Mouse (Mus musculus) left cerebral cortex, postnatal 36 days (tissue): ENCODE measurements at regions not wholly inside any gene's neighbourhood (a gene's known extent, or its start where the extent isn't known, plus 50 kb on each side); places are given as distances from the start of the nearest gene placed in this dataset.

Experiments
- DNase-seq, 2 experiments: peaks; one replicate each; pipeline ENCODE4 v3.0.0; 2021 to 2022; ENCODE audit warnings: low spot score in 2 of 2, mixed read lengths in 1 of 2
- intact Hi-C: fragments of 180-260 bp; cut with DNase I; formaldehyde crosslinking; loops from one replicate; pipeline ENCODE4 v1.15.1; 2025

DNA sequence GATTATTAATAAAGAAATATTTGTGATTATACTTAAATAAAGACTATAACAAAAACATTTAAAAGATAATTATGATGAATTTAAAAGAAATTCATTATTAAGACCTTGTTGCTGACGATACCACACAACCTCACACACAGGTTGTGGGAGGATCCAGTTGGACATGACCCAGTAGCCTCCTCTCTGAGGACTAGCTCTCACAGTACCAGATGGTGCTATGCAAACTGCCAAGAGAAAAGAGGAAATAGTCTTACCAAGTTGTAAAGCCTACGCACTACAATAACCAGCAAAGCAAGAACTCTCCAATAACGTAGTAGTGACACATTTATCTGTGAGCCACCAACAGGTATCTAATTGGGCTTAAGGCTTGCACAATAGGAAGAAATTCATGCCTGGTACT, 379.7 kb upstream of the Map3k7 start:
- peak in 1 of 2 experiments; percentile 14 for DNase-seq
- intact Hi-C loops = no loop called here

DNA sequence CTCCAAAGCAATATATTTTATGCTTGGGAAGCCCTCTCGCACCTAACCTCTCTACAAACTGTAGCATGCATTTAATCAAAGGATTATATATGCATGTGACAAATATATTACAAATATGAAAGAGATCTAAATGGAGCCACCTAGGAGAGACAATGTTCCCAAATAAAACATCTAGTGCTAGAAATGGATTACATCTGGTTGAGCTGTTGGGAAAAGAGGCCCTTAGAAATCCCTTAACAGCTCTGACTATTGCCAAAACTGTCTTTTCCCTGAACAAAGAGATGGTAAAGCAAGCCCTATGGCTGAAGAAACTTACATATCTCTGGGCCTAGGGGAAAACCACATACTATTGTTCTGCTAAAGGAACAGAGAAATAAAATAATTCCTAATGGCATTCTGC, 369.8 kb upstream of the Map3k7 start:
- DNase-seq = no peak
- intact Hi-C loops = no loop called here

DNA sequence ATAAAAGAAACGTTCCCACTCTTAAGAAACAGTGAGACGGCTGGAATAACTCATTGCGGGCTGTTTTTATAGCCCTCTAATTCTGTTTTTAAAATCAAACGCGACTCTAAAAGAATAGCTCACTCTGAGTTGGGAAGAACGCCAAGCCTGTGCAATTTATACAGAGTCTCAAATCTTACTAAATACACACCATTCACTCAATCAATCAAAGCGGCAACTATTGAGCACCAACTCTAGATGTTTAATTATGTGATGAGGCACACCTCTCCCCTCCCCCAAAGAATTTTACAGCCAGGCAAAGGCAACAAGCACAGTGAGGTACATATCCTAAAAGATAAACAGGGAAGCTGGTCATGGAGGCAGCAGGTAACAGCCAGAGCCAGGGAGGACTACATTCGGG, 362.4 kb upstream of the Map3k7 start:
- DNase-seq = no peak
- intact Hi-C loops = no loop called here

DNA sequence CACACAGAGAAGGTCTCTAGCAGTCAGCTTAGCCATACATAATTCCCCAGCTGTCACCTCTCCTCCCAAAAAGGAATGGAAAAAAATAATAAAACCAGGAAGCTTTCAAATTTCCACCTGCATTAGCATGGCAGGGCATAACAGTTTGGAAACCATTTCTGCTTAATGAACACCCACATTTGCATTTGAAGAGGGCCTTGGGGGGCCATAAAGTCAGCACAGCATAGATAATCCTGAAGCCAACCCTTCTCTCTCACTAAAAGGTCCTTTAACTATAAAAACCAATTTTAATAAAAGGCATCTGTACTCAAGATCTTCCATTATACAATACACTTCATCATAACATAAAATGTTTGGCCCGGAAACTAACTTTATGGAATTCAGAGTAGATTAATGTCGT, 360.1 kb upstream of the Map3k7 start:
- intact Hi-C loops = no loop called here
- DNase-seq = no peak

DNA sequence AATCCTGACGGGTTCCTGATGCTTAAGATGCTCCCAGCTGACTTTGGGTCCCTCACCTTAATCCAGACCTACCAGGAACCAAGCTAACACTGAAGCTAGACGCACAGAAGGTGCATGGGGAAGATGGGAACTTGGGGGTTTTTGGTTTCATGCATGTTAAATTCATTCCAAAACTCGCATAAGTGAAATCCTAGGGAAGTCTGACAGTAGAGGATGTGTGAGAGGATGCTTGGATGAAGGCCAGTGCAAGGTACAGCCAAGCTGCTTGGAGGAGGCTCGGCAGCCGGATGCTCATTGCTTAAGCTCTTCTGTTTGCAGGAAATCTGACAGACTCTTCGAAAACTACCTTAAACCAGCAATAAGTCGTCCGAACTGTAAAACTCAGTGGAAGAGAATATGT, 355.1 kb upstream of the Map3k7 start:
- intact Hi-C loops = no loop called here

DNA sequence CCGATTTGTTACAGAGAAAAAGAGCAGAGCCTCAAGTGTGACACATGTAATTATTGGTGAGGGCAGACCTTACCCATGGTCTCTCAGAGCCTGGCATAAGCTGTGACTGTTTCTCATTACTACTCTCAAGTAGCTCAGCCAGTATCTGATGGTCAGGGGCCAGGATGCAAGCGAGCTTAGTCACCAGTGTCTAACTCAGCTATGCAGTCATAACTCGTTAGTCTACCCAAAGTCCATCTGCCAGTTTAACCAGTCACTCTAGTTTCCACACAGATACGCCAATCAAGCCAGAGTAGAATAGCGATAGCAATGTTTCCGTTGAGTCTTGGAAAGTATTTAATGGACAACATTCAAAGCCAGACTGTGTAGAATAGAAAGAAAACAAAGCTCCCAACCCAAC, 354.3 kb upstream of the Map3k7 start:
- intact Hi-C loops = no loop called here
- DNase-seq = no peak

More for the DNA sequence above, 355.1 kb upstream of the Map3k7 start:
- peak; percentile 25 to 40 for DNase-seq

DNA sequence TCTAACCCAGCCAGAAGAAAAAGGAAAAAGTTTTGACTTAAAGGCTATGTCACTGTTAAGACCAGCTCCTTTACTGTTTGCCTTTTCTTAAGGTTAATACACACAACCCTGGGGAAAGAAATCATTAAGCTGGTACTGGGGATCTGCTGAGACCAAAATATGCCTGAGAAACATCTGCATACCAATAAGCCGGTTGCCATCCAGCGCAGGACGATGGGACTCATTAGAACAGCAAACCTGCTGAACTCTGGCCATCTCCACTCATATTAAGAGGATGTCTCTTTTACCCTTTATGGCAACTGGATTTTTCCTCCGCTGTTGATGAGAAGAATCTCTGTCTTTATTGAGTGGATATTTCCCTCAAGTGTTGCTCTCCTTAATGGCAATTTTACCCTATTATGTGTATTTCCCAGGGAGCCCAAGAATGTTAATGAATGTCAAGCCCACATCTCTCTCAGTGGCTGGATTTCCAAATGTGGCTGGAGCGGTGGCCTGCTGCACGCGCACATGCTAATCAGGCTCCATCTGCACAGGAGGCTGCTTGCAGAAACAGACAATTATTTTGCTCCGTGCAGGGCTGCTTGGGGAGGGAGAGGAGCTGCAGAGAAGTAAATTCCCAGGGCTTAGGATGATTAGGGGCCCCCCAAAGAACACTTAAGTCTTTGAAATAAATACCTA, 351.6 kb upstream of the Map3k7 start:
- intact Hi-C loops = no loop called here
- DNase-seq = no peak

DNA sequence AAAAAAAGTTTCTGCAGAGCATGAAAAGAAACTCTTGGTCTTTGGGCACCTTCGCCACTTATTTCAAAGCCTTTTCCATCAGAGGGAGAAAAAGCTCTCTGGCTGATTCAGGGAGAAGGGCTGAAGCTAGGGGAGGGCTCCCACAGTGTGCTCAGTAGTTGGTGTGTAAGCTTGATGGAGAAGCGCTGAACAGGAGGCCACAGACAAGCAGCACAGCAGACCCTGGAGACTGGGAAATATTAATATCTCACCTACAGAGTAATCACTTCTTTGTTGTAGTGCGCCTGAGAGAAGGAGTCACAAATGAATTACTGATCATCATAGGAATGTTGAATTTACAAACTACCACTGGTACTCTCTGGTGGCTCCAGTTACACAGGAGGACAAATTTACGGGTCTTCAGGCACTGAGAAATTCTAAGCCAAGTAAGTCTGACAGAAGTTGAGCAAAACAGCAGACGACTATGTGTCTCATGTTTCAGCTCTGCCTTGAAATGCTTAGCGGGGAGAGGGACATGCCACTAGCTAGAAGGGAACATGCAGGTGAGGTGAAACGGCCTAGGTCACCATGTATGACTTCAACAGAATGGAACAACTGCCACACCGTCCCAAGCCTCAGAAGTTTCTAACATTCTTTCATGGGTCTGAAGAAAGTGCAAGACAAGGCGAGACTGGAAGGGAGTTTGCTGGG, 350.9 kb upstream of the Map3k7 start:
- no peak for DNase-seq
- intact Hi-C loops = no loop called here

DNA sequence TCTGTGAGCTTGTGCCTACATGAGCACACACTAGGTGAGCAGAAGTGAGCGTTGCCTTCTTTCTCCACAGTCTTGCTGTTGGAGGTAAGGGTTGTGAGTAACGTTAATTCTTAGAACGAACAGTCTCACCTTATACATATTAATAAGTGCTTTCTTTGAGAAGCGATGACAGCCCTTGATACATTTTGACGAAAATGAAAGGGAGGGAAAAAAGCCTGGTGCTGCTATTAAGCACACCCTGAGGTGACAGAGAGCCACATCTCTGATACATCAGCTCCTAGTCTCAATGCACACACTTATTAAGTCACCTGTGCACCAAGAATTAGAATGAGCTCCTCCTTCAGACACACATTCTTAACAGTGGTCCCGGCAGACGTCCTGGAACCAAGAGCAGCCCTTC, 346.3 kb upstream of the Map3k7 start:
- no peak for DNase-seq
- intact Hi-C loops = no loop called here

DNA sequence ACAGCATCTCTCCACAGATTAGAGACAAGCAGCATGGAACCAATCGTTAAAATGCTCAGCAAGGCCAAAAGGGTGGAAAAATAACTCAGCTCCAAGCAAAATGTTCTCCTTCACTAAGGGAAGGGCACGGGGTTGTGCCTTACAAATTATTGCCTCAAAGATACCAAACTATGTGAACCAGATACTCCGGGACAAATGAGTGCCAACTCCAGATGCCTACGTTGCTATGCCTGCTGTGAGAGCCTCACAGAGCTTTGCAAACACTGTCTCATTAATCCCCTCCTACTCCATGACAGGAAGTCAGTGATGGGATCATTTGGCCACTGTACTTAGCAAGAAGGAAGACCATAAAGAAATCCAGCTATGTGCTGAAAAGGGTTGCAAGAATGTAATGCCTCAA, 345.9 kb upstream of the Map3k7 start:
- intact Hi-C loops = no loop called here
- no peak for DNase-seq

DNA sequence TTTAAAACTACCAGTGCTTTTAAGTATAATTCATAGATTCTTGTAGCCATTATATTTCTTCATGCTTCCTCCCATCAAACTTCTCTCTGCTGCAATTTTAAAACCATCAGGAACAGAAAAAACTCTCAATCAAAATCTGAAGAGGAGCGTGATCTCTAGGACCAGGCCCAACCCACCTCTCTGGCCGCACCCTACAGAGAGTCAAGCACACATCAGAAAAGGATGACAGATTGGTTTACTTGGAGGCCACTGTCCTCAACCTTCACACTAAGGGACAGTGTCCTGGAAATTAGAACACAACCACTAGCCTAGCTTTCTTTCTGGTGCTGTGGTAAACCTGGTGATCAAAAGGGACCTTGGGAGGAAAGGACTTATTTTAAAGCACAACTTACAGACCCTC, 342.7 kb upstream of the Map3k7 start:
- intact Hi-C loops = no loop called here

DNA sequence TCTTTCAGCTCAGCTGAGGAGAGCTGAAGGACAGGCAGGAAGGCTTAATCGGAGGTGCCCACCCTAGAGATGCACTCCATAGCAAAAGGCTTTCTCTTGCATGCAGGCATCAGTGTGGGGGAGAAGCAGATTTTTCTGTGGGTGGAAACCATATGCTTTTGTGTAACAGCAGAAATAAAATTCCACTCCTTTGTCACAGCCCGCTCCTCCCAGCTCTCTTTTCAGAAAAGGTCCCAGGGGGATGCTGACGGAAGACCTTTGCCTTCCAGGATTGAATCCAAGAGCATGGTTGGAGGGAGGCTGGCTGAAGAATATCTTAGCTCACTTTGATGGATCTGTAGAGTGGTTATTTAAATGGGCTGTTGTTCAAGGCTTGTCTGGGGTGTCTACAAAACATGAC, 336.8 kb upstream of the Map3k7 start:
- DNase-seq = no peak

More for the DNA sequence above, 342.7 kb upstream of the Map3k7 start:
- no peak for DNase-seq

DNA sequence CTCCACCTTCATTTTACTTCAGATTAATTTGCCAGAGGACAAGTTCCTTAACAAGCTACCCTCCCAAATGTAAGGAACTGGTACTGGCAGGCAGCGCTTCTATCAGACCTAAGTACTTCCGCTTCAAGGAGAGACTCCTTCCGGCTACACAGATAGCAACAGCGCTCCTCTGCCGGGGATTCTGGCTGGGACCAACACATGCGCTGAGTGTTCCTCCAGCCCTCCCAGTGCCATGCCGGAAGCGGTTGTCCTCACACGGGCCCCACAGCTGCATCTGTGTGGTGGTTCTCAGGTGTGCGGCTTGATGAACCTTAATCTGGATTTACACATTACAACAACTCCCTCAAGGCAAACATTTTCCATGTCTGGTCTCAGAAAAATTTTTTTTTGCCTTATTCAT, 336.1 kb upstream of the Map3k7 start:
- intact Hi-C loops = no loop called here
- DNase-seq = peak in 1 of 2 experiments; percentile 22

More for the DNA sequence above, 336.8 kb upstream of the Map3k7 start:
- intact Hi-C loops = no loop called here

DNA sequence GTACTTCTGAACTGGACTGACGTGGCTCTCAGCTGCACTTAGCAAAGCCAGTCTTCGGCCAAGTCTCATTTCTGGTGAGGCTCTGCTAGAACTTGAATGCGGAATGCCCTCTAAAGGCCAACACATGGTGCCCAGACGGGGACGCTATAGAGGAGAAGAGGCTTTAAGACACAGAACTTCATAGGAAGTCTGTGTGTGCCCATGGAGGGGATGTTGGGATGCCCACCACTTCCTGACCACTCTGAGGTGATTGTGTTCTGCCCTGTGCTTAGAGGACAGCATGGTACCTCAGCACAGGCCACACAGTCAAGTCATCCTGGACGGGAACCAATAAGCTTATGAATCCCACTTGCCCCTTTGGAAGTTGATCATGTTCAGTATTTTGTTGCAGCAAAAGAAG, 325.3 kb upstream of the Map3k7 start:
- intact Hi-C loops = no loop called here

DNA sequence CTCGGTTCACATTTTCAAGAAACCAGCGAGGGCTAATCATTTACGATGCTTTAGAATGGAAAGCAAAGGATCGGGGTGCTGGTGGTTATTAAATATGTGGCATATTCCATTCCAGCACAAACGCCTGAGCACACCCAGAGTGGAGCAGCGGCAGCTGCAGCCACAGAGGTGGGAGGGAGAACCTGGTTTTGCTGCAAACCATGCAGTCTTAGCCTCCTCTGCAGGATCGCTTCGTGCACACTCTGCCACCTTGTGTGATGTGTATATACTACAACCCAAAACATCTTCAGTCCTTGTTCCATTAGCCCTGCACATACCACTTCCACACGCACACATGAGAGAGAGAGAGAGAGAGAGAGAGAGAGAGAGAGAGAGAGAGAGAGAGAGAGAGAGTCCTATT, 321.7 kb upstream of the Map3k7 start:
- intact Hi-C loops = no loop called here
- DNase-seq = peak; percentile 49 to 55

More for the DNA sequence above, 325.3 kb upstream of the Map3k7 start:
- DNase-seq = no peak

DNA sequence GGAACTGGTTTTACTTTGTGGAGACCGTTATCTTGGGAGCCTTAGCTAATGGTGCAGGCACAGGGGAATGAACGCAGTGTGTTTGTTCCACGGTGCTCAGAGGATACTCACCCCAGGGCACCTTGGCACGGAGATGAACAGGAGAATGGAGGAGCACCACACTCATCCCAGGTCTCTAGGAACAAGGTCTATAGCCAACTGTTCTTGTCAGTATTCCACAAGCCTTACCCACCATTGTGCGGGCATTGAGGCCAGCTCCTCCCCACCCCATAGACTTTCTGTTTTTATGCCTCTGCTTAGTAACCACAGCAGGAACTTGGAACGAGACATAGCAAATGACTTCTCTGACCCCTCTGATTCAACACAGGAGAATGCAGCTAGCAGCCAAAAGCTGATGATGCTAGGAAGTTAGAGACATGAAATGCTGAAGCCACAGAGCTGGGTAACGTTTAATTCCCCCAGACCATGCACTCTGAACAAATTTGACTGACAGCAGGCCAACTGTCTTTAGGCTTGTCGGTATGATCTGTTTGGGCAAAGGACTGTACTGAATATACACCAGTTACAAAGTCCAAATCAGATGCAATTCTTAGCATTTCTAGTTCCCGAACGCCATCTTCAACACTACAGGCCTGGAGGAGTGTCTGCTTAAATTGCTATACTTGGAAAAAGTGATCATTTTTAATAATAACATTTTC, 321.2 kb upstream of the Map3k7 start:
- DNase-seq = no peak
- intact Hi-C loops = no loop called here

DNA sequence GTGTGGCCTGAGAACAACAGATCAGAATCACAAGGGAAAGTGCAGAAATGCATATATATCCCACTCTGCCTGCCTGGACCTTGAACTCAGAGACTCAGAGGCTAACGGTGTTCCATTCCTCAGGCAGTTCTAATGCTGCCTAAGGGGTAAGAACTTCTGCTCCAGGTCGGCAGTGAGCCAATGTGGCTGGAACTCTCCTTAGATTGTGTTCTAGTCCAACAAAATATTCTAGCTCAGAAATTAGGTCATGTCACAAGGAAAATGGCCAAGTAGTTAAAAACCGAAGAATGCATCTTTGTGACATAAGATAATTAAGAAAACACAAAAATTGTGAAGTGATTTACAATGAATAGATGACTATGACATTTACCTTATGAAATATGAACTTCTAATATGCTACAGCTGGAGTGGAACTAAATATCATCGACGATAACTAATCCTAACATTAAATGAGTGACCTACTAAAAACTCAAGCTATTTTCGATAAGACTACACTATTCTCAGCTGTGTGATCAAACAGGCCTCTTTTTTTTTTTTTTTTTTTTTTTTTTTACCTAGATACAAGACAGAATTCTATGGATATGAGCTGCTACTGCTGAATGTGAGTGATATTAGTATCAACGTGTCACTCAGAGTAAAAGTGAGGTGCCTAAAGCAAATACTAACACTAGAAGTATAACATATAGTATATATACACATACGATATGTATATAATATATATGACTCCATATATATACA, 315.1 kb upstream of the Map3k7 start:
- no peak for DNase-seq
- intact Hi-C loops = no loop called here

DNA sequence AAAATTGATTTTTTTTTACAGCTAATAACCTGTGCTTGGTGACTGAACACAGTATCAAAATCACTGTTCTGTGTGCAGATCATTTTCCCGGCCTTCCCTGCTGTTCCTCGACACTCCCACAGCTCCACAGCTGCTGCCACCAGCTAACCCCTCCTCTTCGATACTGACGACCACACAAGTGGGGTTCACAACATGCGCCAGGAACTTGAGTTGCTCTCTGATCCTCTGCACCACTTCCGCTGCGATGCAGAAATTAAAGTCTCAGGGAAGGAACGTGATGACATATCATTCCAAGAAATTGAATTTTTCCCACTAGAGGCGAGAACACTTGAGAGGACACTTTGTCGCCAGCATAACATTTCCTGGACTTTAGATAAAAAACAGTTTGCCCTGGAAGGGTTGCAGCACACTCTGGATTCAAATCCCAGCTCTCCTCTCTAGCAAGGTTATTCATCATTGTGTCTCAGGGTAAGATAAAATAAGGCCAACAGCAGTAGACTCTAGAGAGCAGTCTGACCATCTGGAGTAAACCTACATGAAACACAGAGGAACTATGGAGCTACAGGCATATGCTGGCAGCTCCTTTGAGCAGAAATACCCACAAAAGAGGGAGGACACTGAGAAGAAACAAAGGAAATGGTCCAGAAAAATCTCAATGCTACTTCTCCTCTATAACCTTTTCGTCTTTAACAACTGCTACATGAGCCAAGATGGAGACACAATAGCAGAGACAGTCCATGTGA, 308.4 kb upstream of the Map3k7 start:
- DNase-seq = no peak
- intact Hi-C loops = no loop called here

DNA sequence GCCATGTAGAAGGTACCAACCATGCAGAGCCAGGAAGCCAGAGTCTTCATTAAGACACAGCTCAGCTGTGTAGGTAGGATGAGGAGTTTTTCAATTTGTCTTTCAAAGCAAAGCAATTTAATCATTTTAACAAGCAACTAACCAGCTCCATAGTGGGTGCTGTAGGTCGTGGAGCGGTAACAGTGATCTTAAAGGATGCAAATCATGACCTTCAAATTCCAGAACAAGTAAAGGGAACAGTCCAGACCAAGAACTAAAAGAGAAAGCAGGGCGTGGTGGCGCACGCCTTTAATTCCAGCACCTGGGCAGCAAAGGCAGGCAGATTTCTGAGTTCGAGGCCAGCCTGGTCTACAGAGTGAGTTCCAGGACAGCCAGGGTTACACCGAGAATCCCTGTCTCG, 307.8 kb upstream of the Map3k7 start:
- DNase-seq = no peak
- intact Hi-C loops = no loop called here

DNA sequence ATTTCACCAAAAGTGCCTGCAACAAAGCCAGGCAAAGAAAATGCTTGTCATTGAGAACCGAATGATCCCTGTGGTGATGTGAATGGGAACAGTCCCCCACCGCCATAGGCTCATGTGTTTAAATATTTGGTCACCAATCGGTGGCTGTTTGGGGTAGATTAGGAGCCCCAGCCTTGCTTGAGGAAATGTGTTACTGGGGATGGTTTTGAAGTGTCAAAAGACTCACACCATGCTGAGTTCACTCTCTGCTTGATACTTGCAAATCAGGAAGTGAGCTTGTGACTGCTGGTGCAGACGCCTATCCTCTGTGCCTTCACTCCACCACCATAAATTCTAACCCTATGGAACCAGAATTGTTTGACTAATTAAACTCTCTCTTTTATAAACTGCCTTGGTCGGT, 305.1 kb upstream of the Map3k7 start:
- intact Hi-C loops = no loop called here
- DNase-seq = no peak
